Mouse (Mus musculus) hindbrain, embryonic 10.5 days (tissue): ENCODE measurements at regions not wholly inside any gene's neighbourhood (a gene's known extent, or its start where the extent isn't known, plus 50 kb on each side); places are given as distances from the start of the nearest gene placed in this dataset.

Experiments
- DNase-seq: peaks from one replicate; pipeline ENCODE4 v3.0.0-alpha.2; 2017; ENCODE audit warnings: low spot score
- H3K27ac ChIP-seq: fragments of 300-500 bp; sonication (generic); 2 replicates; pipeline ENCODE4 v1.5.1; 2016; ENCODE audit warnings: mild to moderate bottlenecking, moderate library complexity
- H3K27me3 ChIP-seq: fragments of 300-500 bp; sonication (generic); 2 replicates; pipeline ENCODE4 v1.6.1; 2016; ENCODE audit warnings: mild to moderate bottlenecking; ENCODE audit not compliant: poor library complexity, insufficient read depth, severe bottlenecking
- H3K36me3 ChIP-seq: fragments of 300-500 bp; sonication (generic); 2 replicates; pipeline ENCODE4 v1.6.1; 2016; ENCODE audit warnings: mild to moderate bottlenecking, moderate library complexity
- H3K4me1 ChIP-seq: fragments of 300-500 bp; sonication (generic); replicated peaks from 2 replicates; pipeline ENCODE4 v1.6.1; 2016; ENCODE audit warnings: mild to moderate bottlenecking
- H3K4me3 ChIP-seq: fragments of 300-500 bp; sonication (generic); 2 replicates; pipeline ENCODE4 v1.5.1; 2016; ENCODE audit warnings: mild to moderate bottlenecking, moderate library complexity
- H3K9me3 ChIP-seq: fragments of 300-500 bp; sonication (generic); 2 replicates; pipeline ENCODE4 v1.6.1; 2016; ENCODE audit warnings: mild to moderate bottlenecking, moderate library complexity
- WGBS: fragments of 180-500 bp; shearing (Covaris S2); methylation state at CpG from one replicate; pipeline ENCODE4 v1.1.7; 2016; 5-methylcytosine and 5-hydroxymethylcytosine counted together

- no peak overlapping the region for H3K4me3 ChIP-seq
- H3K27me3 ChIP-seq: no peaks in the 10 kb centered on the region
- DNase-seq: no peak
- H3K27ac ChIP-seq: no peak overlapping the region
- no peaks in the 10 kb centered on the region for H3K9me3 ChIP-seq
- no peaks in the 10 kb centered on the region for H3K4me1 ChIP-seq
- 55% methylated on average over 2 of the region's 2 CpGs for WGBS
- H3K36me3 ChIP-seq: no peaks in the 10 kb centered on the region
Observed at GRCm38 (mm10) chr13:69955503-69955902, 153.3 kb downstream of the Med10 start.

GRCm38 (mm10) chr13:69963944-69964343 is 161.7 kb downstream of the Med10 start:
- 54% methylated on average over 8 of the region's 8 CpGs for WGBS
- Histone ChIP-seq H3K9me3 (no peaks in the 10 kb centered on the region), H3K4me1 (peaks cover 9% of the 10 kb centered on the region), H3K27me3 (no peaks in the 10 kb centered on the region), H3K27ac (no peak overlapping the region), H3K4me3 (no peak overlapping the region), H3K36me3 (no peaks in the 10 kb centered on the region)
- DNase-seq: no peak

DNA sequence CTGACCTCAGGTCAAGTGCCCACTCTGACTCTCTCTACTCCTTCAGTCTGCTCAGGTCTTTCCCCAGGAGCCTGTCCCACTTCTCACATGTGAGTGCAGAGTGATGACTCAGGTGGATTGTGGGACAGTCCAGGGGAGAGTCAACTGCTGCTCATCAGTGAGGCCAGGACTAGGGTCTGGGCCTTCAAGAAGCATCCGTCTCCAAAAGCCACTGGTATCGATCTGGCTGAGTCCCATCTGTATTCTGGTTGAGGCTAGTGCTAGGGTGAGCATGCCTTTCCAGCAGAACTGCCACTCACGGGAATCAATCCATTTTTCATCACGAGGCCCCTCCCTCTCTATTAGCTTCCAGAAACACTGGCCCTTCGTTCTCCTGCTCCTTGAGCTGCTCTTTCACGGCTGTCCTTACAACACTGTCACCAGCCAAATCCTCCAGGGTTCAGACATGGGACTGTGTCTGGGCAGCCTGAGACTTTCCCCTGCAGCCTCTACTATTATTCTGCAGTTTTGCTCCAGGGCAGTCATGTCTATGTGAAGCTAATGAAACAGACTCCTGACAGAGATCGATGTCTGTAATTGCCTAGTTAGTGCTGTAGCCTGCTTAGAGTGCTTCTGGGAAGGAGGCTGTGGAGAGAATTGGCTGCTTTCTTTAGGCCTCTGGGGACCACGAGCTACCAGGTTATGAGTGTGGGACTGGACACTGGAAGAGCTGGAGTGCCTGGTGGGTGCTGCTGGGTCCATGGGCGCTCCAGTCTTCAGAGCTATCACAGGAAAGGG is 169.3 kb downstream of the Med10 start:
- 0 out of 2 replicates have a peak overlapping the region, but pooled peaks have one; percentile 25 for H3K27ac ChIP-seq
- H3K4me1 ChIP-seq: no peaks in the 10 kb centered on the region
- H3K36me3 ChIP-seq: no peaks in the 10 kb centered on the region
- H3K27me3 ChIP-seq: no peaks in the 10 kb centered on the region
- no peaks in the 10 kb centered on the region for H3K9me3 ChIP-seq
- no peak for DNase-seq
- WGBS: 83% methylated on average over 9 of the region's 9 CpGs
- no peak overlapping the region for H3K4me3 ChIP-seq

DNA sequence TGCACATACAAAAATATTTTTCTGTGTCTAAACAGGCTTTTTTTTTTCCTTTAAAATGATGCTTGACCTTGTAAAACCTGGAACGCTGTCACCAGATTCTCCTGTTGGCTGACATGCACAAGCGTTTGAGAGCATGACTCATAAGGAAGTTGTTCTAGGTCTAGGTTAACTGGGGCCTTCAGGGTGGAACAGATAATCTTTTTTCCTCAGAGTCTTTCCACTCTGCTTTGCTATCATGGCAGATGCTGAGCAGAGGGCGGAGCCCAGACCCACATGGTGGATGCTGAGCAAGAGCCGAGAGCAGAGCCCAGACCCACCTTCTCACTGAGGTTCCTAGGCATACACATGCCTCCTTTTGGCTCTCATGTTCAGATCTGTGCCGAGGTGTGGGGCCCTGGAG is 172.6 kb downstream of the Med10 start:
- no peaks in the 10 kb centered on the region for H3K36me3 ChIP-seq
- no peaks in the 10 kb centered on the region for H3K4me1 ChIP-seq
- DNase-seq: no peak
- no peaks in the 10 kb centered on the region for H3K9me3 ChIP-seq
- WGBS: 87% methylated on average over 5 of the region's 5 CpGs
- no peaks in the 10 kb centered on the region for H3K27me3 ChIP-seq
- no peak overlapping the region for H3K4me3 ChIP-seq
- H3K27ac ChIP-seq: no peak overlapping the region

- peaks cover 35% of the 10 kb centered on the region for H3K4me1 ChIP-seq
- no peaks in the 10 kb centered on the region for H3K36me3 ChIP-seq
- H3K27me3 ChIP-seq: no peaks in the 10 kb centered on the region
- H3K4me3 ChIP-seq: no peak overlapping the region
- peak overlapping the region; percentile 30; the same call in 1 of the 2 replicates for H3K27ac ChIP-seq
- DNase-seq: peak; percentile 47
- no peaks in the 10 kb centered on the region for H3K9me3 ChIP-seq
- WGBS: 44% methylated on average over 1 of the region's 1 CpGs
Observed at GRCm38 (mm10) chr13:69984159-69984558, 182.0 kb downstream of the Med10 start.

- Histone ChIP-seq H3K27me3 (no peaks in the 10 kb centered on the region), H3K4me3 (0 out of 2 replicates have a peak overlapping the region, but pooled peaks have one; percentile 16), H3K27ac (peak overlapping the region; percentile 50), H3K9me3 (no peaks in the 10 kb centered on the region), H3K4me1 (peaks cover 42% of the 10 kb centered on the region), H3K36me3 (no peaks in the 10 kb centered on the region)
- WGBS: 18% methylated on average over 10 of the region's 10 CpGs
- DNase-seq: peak; percentile 57
Observed at GRCm38 (mm10) chr13:69987181-69987580, 185.0 kb downstream of the Med10 start.

DNA sequence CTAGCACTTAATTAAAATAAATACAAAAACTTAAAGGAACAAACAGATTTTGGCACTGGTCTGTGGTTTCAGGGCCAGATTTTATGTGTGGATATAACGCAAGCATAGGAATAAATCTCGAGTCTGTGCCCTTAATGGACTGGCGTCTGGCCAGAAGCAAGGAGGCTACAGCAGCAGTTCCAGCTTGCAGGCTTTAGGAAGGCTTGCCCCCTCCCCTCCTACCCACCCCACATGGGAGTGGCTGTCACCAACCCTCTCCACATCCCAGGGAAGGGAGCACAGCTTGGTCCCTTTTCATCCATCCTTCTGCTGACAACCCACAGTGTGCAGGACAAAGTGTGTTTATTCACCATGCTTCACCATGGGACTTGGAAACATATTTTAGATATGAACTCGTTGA is 186.1 kb downstream of the Med10 start:
- no peaks in the 10 kb centered on the region for H3K9me3 ChIP-seq
- WGBS: 58% methylated on average over 4 of the region's 4 CpGs
- H3K27ac ChIP-seq: no peak overlapping the region
- H3K36me3 ChIP-seq: no peaks in the 10 kb centered on the region
- no peaks in the 10 kb centered on the region for H3K27me3 ChIP-seq
- H3K4me1 ChIP-seq: peaks cover 42% of the 10 kb centered on the region
- no peak for DNase-seq
- H3K4me3 ChIP-seq: no peak overlapping the region

DNA sequence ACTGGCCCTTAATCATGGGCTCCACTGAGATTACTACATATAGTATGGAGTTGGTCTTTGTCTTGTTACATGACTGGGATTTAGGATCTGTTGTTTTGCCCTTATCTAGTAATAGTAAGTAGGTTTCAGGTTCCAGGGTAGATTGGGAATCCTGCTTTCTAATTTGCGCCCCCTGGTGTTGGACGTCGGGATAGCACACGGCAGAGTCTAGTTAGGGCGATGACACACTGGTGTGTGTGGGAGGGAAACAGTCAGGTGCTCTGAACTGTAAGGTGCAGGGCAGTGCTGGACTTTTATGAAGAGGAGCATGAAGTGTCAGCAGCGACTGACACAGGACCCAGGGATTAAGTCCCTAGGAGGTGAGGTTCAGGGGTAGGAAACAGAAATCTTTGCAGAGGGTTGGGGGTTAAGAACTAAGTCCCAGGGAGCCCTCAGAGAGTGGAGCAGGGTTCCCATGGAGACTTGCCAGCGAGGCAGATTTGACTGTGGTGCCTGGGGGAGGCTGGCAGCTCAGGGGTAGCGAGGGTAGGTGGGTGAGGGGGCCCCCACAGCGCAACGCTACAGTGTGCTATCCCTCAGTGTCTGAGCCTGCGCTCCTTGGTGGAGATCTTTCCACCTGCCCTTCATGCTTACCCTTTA is 189.2 kb downstream of the Med10 start:
- peak; percentile 70 for DNase-seq
- 31% methylated on average over 11 of the region's 11 CpGs for WGBS
- 0 out of 2 replicates have a peak overlapping the region, but pooled peaks have one; percentile 16 for H3K27ac ChIP-seq

DNA sequence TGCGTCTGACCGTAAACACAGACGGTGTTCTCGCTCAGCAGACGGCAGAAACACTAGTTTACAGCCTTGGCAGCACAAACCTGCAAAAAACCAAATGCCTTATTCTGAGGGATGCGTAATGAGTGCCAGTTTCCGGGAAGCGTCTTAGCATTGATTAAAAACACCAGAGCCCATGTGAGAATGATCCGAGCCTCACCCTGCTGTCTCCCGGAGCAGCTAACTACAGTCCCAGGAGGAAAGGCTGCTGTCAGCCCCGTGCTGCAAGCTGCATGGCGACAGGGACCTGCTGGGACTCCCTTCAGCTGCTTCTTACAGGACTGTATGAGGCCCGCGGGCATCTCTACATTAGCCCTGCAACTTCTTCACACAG is 189.7 kb downstream of the Med10 start:
- H3K4me3 ChIP-seq: no peak overlapping the region
- H3K9me3 ChIP-seq: no peaks in the 10 kb centered on the region
- H3K4me1 ChIP-seq: peaks cover 25% of the 10 kb centered on the region
- no peak for DNase-seq
- no peaks in the 10 kb centered on the region for H3K36me3 ChIP-seq
- H3K27me3 ChIP-seq: no peaks in the 10 kb centered on the region
- 0 out of 2 replicates have a peak overlapping the region, but pooled peaks have one; percentile 16 for H3K27ac ChIP-seq
- WGBS: 54% methylated on average over 14 of the region's 14 CpGs

More for the DNA sequence above, 189.2 kb downstream of the Med10 start:
- Histone ChIP-seq H3K4me3 (no peak overlapping the region), H3K9me3 (no peaks in the 10 kb centered on the region), H3K36me3 (no peaks in the 10 kb centered on the region), H3K27me3 (no peaks in the 10 kb centered on the region), H3K4me1 (peaks cover 30% of the 10 kb centered on the region)

GRCm38 (mm10) chr13:70003591-70003990 is 201.4 kb downstream of the Med10 start:
- Histone ChIP-seq H3K9me3 (no peaks in the 10 kb centered on the region), H3K27ac (no peak overlapping the region), H3K36me3 (no peaks in the 10 kb centered on the region), H3K4me1 (no peaks in the 10 kb centered on the region), H3K27me3 (no peaks in the 10 kb centered on the region), H3K4me3 (no peak overlapping the region)
- WGBS: 89% methylated on average over 15 of the region's 15 CpGs
- no peak for DNase-seq

GRCm38 (mm10) chr13:70012123-70012522 is 209.9 kb downstream of the Med10 start:
- DNase-seq: no peak
- Histone ChIP-seq H3K27ac (no peak overlapping the region), H3K36me3 (no peaks in the 10 kb centered on the region), H3K4me3 (no peak overlapping the region), H3K4me1 (peaks cover 5% of the 10 kb centered on the region; the same call in 1 of the 2 replicates), H3K27me3 (no peaks in the 10 kb centered on the region), H3K9me3 (no peaks in the 10 kb centered on the region)
- 48% methylated on average over 3 of the region's 3 CpGs for WGBS

- no peak for DNase-seq
- Histone ChIP-seq H3K27ac (no peak overlapping the region), H3K36me3 (no peaks in the 10 kb centered on the region), H3K27me3 (no peaks in the 10 kb centered on the region), H3K4me1 (peaks cover 8% of the 10 kb centered on the region; the same call in 1 of the 2 replicates), H3K9me3 (no peaks in the 10 kb centered on the region), H3K4me3 (no peak overlapping the region)
- 67% methylated on average over 4 of the region's 4 CpGs for WGBS
Observed at GRCm38 (mm10) chr13:70015183-70015582, 213.0 kb downstream of the Med10 start.

DNA sequence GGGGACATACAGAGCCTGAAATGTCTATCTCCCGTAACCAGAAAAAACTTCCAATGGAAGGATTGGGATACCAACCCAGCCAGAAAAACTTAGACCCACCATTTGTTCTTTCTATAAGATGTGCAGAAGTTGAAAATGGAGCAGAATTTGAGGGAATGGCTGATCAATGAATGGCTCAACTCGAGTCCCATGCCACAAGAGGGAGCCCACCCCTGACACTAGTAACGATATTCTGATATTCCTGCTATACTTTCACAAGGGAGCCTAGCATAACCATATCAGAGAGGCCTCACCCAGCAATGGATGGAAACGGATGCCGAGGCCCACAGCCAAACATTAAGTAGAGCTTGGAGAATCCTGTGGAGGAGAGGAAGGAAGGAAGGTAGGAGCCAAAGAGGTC is 215.3 kb downstream of the Med10 start:
- H3K4me1 ChIP-seq: peaks cover 9% of the 10 kb centered on the region
- no peaks in the 10 kb centered on the region for H3K36me3 ChIP-seq
- H3K4me3 ChIP-seq: no peak overlapping the region
- H3K27me3 ChIP-seq: no peaks in the 10 kb centered on the region
- 86% methylated on average over 5 of the region's 5 CpGs for WGBS
- H3K27ac ChIP-seq: no peak overlapping the region
- no peaks in the 10 kb centered on the region for H3K9me3 ChIP-seq
- no peak for DNase-seq
